Mouse (Mus musculus): ENCODE data around the gene Grip1.

Grip1 gene

DNA sequence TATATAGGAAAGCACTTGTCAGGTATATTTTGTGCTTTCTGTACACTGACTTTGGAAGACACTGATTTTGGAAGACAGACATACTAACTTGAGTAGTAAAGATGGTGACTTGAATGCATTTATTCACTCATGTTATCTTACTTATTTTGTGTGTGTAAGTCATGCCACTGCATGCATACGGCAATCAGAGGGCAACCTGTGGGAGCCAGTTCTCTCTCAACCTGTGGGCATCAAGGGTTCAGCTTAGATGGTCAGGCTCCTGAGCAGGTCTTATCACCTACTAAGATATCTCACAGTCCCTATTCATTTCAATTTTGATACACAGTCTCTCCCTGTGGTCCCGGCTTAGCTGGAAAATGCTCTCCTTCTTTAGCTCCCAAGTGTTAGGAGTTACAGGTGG lies 5.4 kb downstream of the Grip1 start:
- in situ Hi-C loops (cut with MboI, MseI) = no loop called here

DNA sequence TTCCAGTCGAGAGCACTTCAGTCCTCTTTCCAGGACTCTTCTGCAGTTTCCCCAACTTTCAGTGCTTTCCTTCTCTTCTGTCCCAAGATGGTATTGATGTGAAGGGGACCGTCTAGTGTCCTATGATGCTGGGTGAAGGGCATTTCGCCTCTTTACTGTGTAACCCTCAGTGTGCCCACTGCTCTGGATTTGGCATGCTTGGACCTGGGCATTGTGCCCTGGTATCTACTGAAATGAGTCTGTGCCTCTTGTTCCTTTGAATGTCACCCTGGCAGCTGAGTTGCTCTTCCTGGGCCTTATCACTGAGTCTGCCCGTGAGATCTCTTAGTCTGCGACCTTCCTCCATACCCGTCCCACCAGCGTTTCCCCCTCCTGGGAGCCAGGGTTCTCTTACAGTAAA lies 9.7 kb downstream of the Grip1 start:
- in situ Hi-C loops (cut with MboI, MseI) = no loop called here

DNA sequence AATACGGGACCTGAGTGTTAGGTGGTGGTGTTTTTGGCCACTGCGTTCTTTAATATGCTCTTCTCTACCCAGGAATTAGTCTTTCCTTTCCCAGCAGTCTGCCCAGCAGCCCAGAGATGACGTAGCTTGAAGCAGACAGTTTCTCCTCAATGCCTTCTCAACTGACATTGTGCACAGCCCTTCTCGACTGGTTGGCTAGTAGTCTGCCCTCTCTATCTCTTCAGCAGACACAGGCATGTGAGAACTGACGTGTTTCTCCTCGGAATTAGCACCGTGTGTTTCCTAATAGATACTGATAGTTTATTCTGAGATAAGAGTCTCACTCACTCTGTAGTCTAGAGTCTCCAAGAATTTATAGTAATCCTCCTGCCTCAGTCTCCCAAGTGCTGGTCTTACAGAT lies 10.2 kb downstream of the Grip1 start:
- in situ Hi-C loops (cut with MboI, MseI) = no loop called here

DNA sequence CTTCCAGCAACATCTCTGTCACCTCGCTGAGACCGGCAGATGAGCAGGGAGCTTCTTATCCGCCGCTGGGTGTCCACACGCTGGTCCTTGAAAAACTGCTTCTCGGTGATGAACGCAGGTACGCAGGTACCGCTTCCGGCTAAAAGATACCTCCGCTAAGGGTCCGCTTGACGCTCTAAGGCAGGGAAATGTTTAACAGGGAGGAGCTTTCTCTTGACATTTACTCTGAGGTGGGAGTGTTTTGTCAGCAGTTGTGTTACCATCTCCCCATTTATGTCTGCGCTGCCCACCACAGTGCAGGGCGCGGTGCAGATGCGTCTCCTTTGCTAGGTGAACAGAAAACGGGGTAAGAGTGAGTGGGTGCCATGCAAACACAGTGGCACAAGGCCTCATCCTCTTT lies 14.3 kb downstream of the Grip1 start:
- in situ Hi-C loops (cut with MboI, MseI) = no loop called here

- in situ Hi-C loops (cut with MboI, MseI) = no loop called here
Measured at GRCm38 (mm10) chr10:119470096-119470495, 16.5 kb downstream of the Grip1 start.

GRCm38 (mm10) chr10:119475166-119475565 lies 21.5 kb downstream of the Grip1 start:
- in situ Hi-C loops (cut with MboI, MseI) = no loop called here

- in situ Hi-C loops (cut with MboI, MseI) = no loop called here
Measured at GRCm38 (mm10) chr10:119477661-119478060, 24.0 kb downstream of the Grip1 start.

DNA sequence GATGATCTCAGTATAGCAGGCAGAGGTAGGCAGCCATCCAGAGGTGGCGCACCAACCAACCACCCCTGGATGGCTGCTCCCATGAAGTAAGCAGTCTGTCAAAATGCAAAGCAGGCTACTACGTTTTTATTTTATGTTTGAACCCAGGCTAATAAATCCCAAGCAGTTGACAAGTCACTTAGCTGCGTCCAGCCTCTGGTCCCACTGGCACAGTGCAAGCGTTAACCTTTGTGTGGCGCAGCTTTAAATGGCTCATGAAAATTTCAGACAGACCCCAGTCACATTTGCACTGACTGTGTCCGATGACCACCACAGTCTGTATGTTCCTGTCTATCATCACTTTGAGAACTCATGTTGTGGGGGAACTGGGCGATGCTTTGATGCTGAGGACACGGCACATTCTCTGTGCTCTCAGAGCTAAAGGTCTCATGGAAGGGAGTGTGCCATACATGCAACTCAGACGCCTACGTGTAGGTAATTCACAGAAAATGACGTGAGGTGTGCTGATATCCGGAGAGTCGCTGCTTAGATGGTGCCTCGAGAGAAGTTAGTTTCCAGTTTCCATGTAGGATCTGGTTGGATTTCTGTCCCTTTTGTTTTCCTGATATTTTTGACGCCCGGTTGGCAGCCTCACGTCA lies 29.6 kb downstream of the Grip1 start:
- in situ Hi-C loops (cut with MboI, MseI) = no loop called here

DNA sequence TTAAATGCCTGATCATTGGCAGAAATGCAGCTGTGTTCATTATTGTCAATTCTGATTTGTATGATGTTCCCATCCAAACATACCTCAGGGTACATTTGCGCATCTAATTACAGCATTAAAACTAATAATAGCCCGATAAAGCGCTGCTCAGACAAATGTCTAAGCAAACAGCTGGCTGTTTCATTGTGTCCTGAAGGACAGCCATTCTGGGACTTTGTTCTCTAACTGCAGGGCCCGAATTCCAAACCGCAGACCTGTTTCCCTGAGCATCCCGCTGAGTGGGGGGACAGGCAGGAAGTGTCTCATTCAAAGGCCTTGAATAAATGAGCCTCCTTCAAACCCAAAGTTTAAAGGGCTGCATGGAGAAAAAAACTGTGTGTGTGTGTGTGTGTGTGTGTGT lies 30.1 kb downstream of the Grip1 start:
- in situ Hi-C loops (cut with MboI, MseI) = no loop called here

- in situ Hi-C loops (cut with MboI, MseI) = no loop called here
Measured at GRCm38 (mm10) chr10:119486936-119487335, 33.3 kb downstream of the Grip1 start.

DNA sequence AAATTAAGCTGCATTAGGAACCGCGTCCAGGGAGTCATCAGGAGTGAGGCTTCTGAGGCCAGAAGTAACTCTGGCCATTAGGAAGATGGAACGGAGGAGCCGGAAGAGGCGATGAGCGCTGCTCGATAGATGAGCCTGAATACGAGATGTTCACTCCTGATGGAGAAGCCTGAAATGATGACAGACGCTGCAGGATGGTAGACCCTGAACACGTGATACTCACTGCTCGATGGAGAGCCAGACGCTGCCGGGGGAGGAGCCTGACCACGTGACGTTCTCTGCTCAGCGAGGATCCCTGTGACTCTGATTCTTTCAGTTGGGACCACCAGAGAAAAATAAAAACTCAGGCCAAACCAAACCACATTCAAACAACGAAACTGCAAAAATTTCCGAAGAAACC lies 37.2 kb downstream of the Grip1 start:
- in situ Hi-C loops (cut with MboI, MseI) = no loop called here

GRCm38 (mm10) chr10:119495317-119495716 lies 41.7 kb downstream of the Grip1 start:
- in situ Hi-C loops (cut with MboI, MseI) = no loop called here

DNA sequence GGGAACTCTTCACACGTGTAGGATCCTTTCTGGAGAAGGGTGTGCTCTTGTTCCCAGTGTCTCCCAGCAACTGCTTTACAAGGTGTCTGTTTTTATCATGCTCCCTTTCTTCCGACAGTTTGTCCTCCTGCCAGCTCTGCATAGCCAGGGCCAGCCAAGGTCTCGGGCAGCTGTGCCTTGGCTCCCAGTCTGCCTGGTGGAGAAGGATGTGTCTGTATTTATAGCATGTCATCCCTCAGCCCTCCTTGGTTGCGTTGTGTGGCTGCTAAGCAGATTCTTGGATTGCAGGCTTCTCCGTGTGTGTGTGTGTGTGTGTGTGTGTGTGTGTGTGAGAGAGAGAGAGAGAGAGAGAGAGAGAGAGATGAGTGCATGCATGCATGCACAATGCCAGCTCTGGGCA lies 42.6 kb downstream of the Grip1 start:
- in situ Hi-C loops (cut with MboI, MseI) = no loop called here

GRCm38 (mm10) chr10:119521686-119522085 lies 68.1 kb downstream of the Grip1 start:
- in situ Hi-C loops (cut with MboI, MseI) = no loop called here

DNA sequence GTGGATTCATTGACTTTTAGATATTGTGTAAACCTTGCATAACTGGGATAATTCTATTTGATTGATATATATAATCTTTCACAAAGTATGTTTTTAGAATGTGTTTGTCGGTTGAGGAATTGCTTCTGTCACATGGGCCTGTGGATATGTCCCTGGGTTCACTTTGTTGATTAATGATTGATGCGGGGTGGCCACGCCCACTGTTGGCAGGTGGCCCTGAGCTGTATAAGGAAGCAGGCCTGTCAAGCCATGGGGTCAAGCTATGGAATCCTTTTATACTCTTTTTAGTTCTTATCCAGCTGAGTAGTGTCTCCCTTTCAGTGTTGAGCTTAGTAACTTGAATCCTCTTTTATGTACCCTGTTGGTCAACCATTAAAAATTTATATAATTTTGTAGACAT lies 72.1 kb downstream of the Grip1 start:
- in situ Hi-C loops (cut with MboI, MseI) = no loop called here

DNA sequence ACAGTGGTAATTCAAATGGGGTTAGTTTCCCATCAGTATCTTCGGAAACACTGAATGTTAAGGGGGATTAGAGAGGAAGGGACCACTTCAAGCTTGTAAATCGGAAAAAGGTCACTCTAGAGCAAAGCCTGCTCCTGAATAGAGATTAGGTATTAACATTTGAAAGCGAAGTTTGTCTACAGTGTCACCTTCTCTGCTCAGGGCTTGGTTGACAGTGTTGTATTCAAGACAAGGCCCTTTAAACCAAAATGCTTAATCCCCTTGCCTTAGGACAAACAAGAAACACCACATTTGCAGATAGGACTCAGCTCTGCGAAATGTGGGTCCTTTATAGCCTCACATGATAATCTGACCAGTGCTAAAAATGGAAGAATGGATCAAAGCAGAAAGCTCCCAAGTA lies 81.2 kb downstream of the Grip1 start:
- in situ Hi-C loops (cut with MboI, MseI) = no loop called here

DNA sequence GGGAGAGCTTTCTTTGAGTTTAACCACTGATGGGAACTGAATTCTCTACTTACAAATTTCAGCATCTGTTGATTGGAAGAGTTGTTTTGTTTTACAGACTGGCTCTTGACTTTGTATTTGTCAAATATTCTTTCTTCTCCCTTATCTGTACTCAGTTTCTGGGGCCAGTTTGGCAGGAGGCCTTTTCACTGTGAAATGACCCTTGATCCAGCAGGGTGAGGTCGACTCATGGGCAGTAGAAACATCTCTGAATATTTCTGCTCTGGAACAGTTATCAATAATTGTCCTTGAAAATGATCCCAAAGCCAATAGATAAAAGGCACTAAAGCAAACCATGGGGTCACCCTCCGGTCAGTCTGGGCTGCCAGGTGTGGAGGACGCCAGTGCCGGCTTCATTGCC lies 88.0 kb downstream of the Grip1 start:
- in situ Hi-C loops (cut with MboI, MseI) = no loop called here

GRCm38 (mm10) chr10:119543771-119544170 lies 90.1 kb downstream of the Grip1 start:
- in situ Hi-C loops (cut with MboI, MseI) = no loop called here

GRCm38 (mm10) chr10:119544743-119545142 lies 91.1 kb downstream of the Grip1 start:
- in situ Hi-C loops (cut with MboI, MseI) = no loop called here

GRCm38 (mm10) chr10:119547875-119548274 lies 94.2 kb downstream of the Grip1 start:
- in situ Hi-C loops (cut with MboI, MseI) = no loop called here

DNA sequence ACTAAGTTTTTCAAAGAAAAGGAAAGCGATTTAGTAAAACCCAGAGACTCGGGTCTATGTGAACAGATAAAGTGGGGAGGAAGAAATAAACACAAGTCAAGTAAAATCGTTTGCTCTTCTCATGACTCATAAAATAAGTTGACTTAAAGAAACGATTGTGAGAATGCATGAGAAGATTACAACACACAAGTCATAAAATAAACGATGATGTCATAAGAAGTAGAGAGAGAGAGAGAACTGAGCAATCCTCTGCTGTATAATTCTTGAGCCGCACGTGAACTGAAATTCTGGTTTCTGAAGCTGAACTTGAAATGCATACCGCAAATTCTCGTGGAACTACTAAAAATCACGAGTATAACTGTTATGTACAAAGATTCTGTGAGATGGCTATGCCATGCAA lies 95.1 kb downstream of the Grip1 start:
- in situ Hi-C loops (cut with MboI, MseI) = no loop called here

DNA sequence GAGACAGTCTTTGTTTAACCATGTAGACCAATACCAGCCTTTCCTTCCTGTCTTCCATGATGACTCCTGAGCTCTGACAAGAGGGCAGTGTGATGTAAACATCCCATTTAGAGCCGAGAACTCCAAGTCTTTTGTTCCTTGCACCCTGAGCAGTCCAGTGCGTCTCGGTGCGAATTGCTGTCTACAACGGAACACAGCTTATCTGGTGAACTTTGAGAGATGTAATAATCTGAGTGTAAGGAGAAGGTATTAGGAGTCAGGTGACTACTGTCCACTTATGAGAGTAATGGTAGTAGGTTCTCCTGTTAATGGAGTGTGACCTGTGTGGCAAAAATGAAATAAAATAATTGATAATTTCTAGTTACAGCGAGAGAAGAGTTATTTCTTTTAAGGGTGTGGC lies 97.0 kb downstream of the Grip1 start:
- in situ Hi-C loops (cut with MboI, MseI) = no loop called here

DNA sequence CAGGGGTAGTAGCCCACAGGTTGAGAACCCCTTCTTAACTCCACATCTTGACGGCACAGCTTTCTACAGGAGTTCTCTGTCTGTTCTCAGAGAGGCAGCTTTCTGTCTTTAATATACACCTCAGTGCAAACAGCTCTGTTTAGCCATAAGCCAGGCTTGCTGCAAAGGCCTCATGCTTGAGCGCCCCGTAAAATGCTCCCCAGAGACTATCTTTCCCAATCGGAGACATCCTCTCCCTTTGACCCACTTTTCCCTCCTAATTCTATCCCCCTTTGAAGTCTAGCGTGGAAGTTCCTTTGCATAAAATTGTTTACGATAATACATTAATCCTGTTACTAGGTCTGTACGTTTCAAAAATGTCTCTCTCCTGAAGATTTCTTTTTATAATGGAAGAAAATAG lies 102.7 kb downstream of the Grip1 start:
- in situ Hi-C loops (cut with MboI, MseI) = no loop called here

DNA sequence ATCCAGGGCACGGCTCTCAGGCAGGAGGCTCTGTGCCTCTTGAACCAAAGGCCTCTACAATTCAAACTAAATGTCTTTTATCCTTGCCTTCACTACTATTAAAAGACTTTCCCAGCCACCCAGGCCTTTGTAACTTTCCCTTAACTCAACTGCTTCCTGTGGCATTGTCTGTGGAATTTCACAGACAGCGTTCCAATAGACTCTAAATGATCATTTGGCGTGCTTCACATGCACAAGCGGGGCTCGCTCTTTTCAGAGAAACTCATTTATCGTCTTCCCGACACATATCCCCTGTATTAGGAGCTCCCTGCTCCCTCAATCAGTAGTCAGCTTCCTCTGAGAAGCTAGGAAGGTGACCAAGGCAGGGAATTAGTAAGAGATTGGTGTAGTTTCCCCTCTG lies 104.8 kb downstream of the Grip1 start:
- in situ Hi-C loops (cut with MboI, MseI) = no loop called here
